Mouse (Mus musculus) CH12.LX (cell line): ENCODE results near the gene D10Jhu81e. TPM values are rescaled to one million over a fixed set of nuclear protein-coding genes. Genes with fewer than 3 reads are reported as not detected.

Source experiments
- DNase-seq: peaks from one replicate; pipeline ENCODE4 v3.0.0-alpha.2; 2013; ENCODE audit errors: extremely low read depth
- H3K27ac ChIP-seq: 2 replicates; pipeline ENCODE4 v1.5.1; 2012; ENCODE audit warnings: low read depth, mild to moderate bottlenecking, control low read depth, moderate library complexity; ENCODE audit not compliant: insufficient read depth
- H3K27me3 ChIP-seq: replicated peaks from 2 replicates; pipeline ENCODE3; 2012; ENCODE audit warnings: inconsistent platforms
- H3K36me3 ChIP-seq, 2 experiments: replicated peaks in 1 of 2; 2 replicates each; pipeline versions ENCODE3 to v1.6.1; 2012; ENCODE audit warnings: inconsistent platforms in 1 of 2, low read length in 1 of 2, mild to moderate bottlenecking in 1 of 2, mixed read lengths in 1 of 2, moderate library complexity in 1 of 2; ENCODE audit not compliant: control insufficient read depth in 1 of 2, insufficient read depth in 1 of 2
- H3K4me1 ChIP-seq, 2 experiments: 2 replicates each; pipeline ENCODE4 v1.6.1; 2012; ENCODE audit warnings: inconsistent platforms in 1 of 2, moderate library complexity in 1 of 2; ENCODE audit not compliant: insufficient read depth in 2 of 2, control insufficient read depth in 1 of 2
- H3K4me2 ChIP-seq: 2 replicates; pipeline ENCODE4 v1.6.1; 2012; ENCODE audit warnings: low read depth, mild to moderate bottlenecking, control low read depth; ENCODE audit not compliant: poor library complexity, insufficient read depth, severe bottlenecking
- H3K4me3 ChIP-seq, 3 experiments: fragments of 150-350 bp in 1 of 3; sonication (generic) in 1 of 3; replicated peaks in 1 of 3; 2 replicates each; pipeline versions ENCODE3 to v1.5.1; 2011 to 2012; ENCODE audit warnings: low read depth in 2 of 3, low read length in 2 of 3, mild to moderate bottlenecking in 2 of 3, moderate library complexity in 2 of 3, control low read depth in 1 of 3, improper control_type of control experiment in 1 of 3, inconsistent platforms in 1 of 3, mixed read lengths in 1 of 3; ENCODE audit not compliant: poor library complexity in 1 of 3
- H3K79me2 ChIP-seq: replicated peaks from 2 replicates; pipeline ENCODE4 v1.6.1; 2012; ENCODE audit warnings: mild to moderate bottlenecking, moderate library complexity; ENCODE audit not compliant: control insufficient read depth, poor library complexity, insufficient read depth, severe bottlenecking; ENCODE audit errors: extremely low read depth
- H3K9ac ChIP-seq: 2 replicates; pipeline ENCODE4 v1.6.1; 2012; ENCODE audit warnings: low read depth, mild to moderate bottlenecking, control low read depth, moderate library complexity; ENCODE audit not compliant: insufficient read depth
- H3K9me3 ChIP-seq: replicated peaks from 2 replicates; pipeline ENCODE3; 2012; ENCODE audit warnings: low read length, inconsistent platforms, mixed read lengths
- BHLHE40 ChIP-seq: IDR thresholded peaks from 2 replicates; pipeline ENCODE4 v1.6.1; 2011; ENCODE audit warnings: mild to moderate bottlenecking, low read depth, low read length, improper control_type of control experiment
- CHD1 ChIP-seq: IDR thresholded peaks from 2 replicates; pipeline ENCODE4 v1.6.1; 2012; ENCODE audit warnings: low read depth, low read length, improper control_type of control experiment, inconsistent platforms
- CTCF ChIP-seq, 2 experiments: IDR thresholded peaks in 1 of 2; conservative IDR thresholded peaks in 1 of 2; 2 replicates each; pipeline ENCODE4 v1.5.1; 2011 to 2012; ENCODE audit warnings: low read depth in 2 of 2, low read length in 2 of 2, improper control_type of control experiment in 1 of 2, inconsistent platforms in 1 of 2, mild to moderate bottlenecking in 1 of 2, moderate library complexity in 1 of 2
- E2F4 ChIP-seq: IDR thresholded peaks from 2 replicates; pipeline ENCODE4 v1.6.1; 2011; ENCODE audit warnings: low read depth, low read length, improper control_type of control experiment; ENCODE audit not compliant: insufficient replicate concordance
- EP300 ChIP-seq: IDR thresholded peaks from 2 replicates; pipeline ENCODE4 v1.6.1; 2011; ENCODE audit warnings: low read length, improper control_type of control experiment
- GABPA ChIP-seq: IDR thresholded peaks from 2 replicates; pipeline ENCODE4 v1.6.1; 2012; ENCODE audit warnings: low read depth, low read length, improper control_type of control experiment, inconsistent platforms; ENCODE audit not compliant: insufficient replicate concordance
- JUND ChIP-seq: conservative IDR thresholded peaks from 2 replicates; pipeline ENCODE4 v1.6.1; 2011; ENCODE audit warnings: low read depth, low read length, improper control_type of control experiment
- MAFK ChIP-seq: IDR thresholded peaks from 2 replicates; pipeline ENCODE4 v1.6.1; 2011; ENCODE audit warnings: low read length, improper control_type of control experiment; ENCODE audit not compliant: insufficient replicate concordance
- MAX ChIP-seq: IDR thresholded peaks from 2 replicates; pipeline ENCODE4 v1.6.1; 2011; ENCODE audit warnings: low read length, improper control_type of control experiment
- MAZ ChIP-seq: IDR thresholded peaks from 2 replicates; pipeline ENCODE4 v1.6.1; 2012; ENCODE audit warnings: low read depth, mild to moderate bottlenecking, inconsistent platforms, low read length, improper control_type of control experiment, moderate library complexity
- MEF2A ChIP-seq: IDR thresholded peaks from 2 replicates; pipeline ENCODE4 v1.6.1; 2014; ENCODE audit warnings: low read depth, mild to moderate bottlenecking, inconsistent platforms, low read length, improper control_type of control experiment, borderline replicate concordance
- MYC ChIP-seq: IDR thresholded peaks from 2 replicates; pipeline ENCODE4 v1.6.1; 2011; ENCODE audit warnings: low read depth, mild to moderate bottlenecking, improper control_type of control experiment, low read length
- NRF1 ChIP-seq: IDR thresholded peaks from 2 replicates; pipeline ENCODE4 v1.6.1; 2014; ENCODE audit warnings: low read depth, mild to moderate bottlenecking, inconsistent platforms, low read length, improper control_type of control experiment, moderate library complexity
- PAX5 ChIP-seq: IDR thresholded peaks from 2 replicates; pipeline ENCODE4 v1.6.1; 2012; ENCODE audit warnings: low read length, inconsistent platforms, mixed read lengths
- SIN3A ChIP-seq: IDR thresholded peaks from 2 replicates; pipeline ENCODE4 v1.6.1; 2012; ENCODE audit warnings: low read length, improper control_type of control experiment, inconsistent platforms
- UBTF ChIP-seq: IDR thresholded peaks from 2 replicates; pipeline ENCODE4 v1.6.1; 2012; ENCODE audit warnings: low read depth, mild to moderate bottlenecking, inconsistent platforms, low read length, improper control_type of control experiment, moderate library complexity
- ZC3H11A ChIP-seq: IDR thresholded peaks from 2 replicates; pipeline ENCODE4 v1.6.1; 2012; ENCODE audit warnings: low read depth, mild to moderate bottlenecking, inconsistent platforms, low read length, improper control_type of control experiment
- ZMIZ1 ChIP-seq: IDR thresholded peaks from 2 replicates; pipeline ENCODE4 v1.6.1; 2012; ENCODE audit warnings: low read depth, mild to moderate bottlenecking, inconsistent platforms, low read length, improper control_type of control experiment
- dilution Hi-C: fragments of 300-500 bp; cut with MboI; formaldehyde crosslinking; loops from 2 replicates; pipeline ENCODE4 v1.14.3; 2020; ENCODE audit warnings: low sequenced_read_pairs; ENCODE audit not compliant: extremely low pct_unique_long_range_greater_than_20kb, extremely low pct_ligation_motif_present
- in situ Hi-C: fragments of 300-500 bp; cut with MboI; formaldehyde crosslinking; loops from 3 replicates; pipeline ENCODE4 v1.14.3; 2019; ENCODE audit warnings: low sequenced_read_pairs, low pct_ligation_motif_present, low pct_unique_long_range_greater_than_20kb, mixed read lengths
- polyA plus RNA-seq: library from polyadenylated mRNA; unstranded; fragments of >175 nt; gene quantifications from 2 replicates; pipeline ENCODE4 v1.2.1, GENCODE M21; 2012; ENCODE audit warnings: low read depth; ENCODE audit not compliant: insufficient read length
- total RNA-seq, 2 experiments: library from RNA; depleted of rRNA; stranded (reverse); fragments of 300-350 nt in 1 of 2; fragments of >200 nt in 1 of 2; gene quantifications; 2 replicates each; pipeline ENCODE4 v1.2.3; 2012 to 2014

Gene D10Jhu81e
- total and polyA plus RNA-seq, 3 experiments = 29.9 to 51.0 (median 45.7) TPM

DNA sequence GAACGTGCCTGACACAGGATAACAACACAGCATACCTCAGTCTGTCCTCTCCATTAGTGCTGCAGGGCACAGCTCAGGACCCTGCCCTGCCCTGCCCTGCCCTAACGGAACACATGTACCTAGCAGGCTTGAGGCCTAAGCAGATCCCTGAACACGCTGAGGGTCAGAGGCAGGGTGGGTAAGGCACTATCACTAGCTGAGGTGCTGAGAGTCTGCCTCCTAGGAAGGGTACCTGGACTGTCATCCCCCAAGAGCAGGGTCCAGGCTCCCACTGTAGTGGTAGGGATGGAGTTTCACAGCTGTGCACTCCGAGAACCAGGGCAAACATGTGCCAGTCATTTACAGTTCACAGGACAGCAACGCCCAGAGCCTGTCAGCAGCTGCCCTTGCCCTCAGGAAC, 4.9 kb upstream of the D10Jhu81e start:
- no peak overlapping the region for H3K4me2 ChIP-seq
- in situ Hi-C loops = no loop called here
- no peaks in the 10 kb centered on the region for H3K9me3 ChIP-seq
- H3K27me3 ChIP-seq = no peaks in the 10 kb centered on the region
- no peaks in the 10 kb centered on the region for H3K79me2 ChIP-seq
- TF ChIP-seq NRF1 (no peak), MEF2A (no peak), SIN3A (no peak), BHLHE40 (no peak), E2F4 (no peak), MAFK (no peak), JUND (no peak), MAX (no peak), EP300 (no peak), CHD1 (no peak), UBTF (no peak), PAX5 (no peak), MAZ (no peak), ZC3H11A (no peak), MYC (no peak), ZMIZ1 (no peak), CTCF (conservative IDR thresholded peaks at IDR 0.05 in 1 of 2, IDR thresholded peaks at IDR 0.05 in 1 of 2; ENCODE audit: low read depth in 2 of 2, low read length in 2 of 2) (no peak), GABPA (no peak)
- dilution Hi-C loops = no loop called here
- H3K4me1 ChIP-seq = peaks cover 13 to 15% of the 10 kb centered on the region in 2 experiments; a peak in 3 of 4 replicates
- H3K27ac ChIP-seq = no peak overlapping the region
- H3K36me3 ChIP-seq = peaks cover 89 to 95% of the 10 kb centered on the region in 2 experiments
- H3K4me3 ChIP-seq = no peak overlapping the region
- H3K9ac ChIP-seq = no peak overlapping the region
- no peak for DNase-seq

DNA sequence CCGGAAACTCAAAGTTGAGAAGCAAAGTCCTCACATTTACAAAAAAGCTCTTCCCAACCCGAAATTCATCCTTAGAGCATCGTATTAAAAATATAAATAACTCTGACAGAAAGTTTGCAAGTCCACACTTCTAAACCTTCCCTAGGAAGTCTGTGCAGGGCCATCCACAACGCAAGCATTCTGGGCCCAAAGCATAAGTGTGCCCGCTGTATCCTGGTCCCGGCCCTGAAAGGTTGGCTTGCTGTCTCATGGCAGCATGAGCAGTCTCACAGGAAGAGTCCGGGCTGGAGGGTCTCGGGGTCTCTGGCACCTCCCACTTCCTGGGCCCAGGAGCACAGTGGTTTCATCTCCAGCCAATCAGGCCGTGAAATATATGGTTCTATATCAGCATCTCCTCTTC, 2.0 kb upstream of the D10Jhu81e start:
- Histone ChIP-seq H3K27me3 (no peaks in the 10 kb centered on the region), H3K9me3 (no peaks in the 10 kb centered on the region), H3K4me3 (no peak overlapping the region), H3K79me2 (no peaks in the 10 kb centered on the region), H3K36me3 (peaks cover 71 to 80% of the 10 kb centered on the region in 2 experiments), H3K4me1 (peaks cover 17 to 26% of the 10 kb centered on the region in 2 experiments), H3K4me2 (no peak overlapping the region), H3K9ac (no peak overlapping the region), H3K27ac (no peak overlapping the region)
- dilution Hi-C loops = no loop called here
- in situ Hi-C loops = no loop called here
- TF ChIP-seq MYC = no peak
- DNase-seq = no peak
